ENCODE assay signal across 1 mouse cellular context in genomic region chr6:83914183-83914719, GRCm38 (mm10).
TF ChIP-seq lines count a peak whose summit lies in the region.

No protein-coding gene starts in this region.

TF ChIP-seq in MEL, 35 proteins besides CTCF, POLR2A, EP300 and RAD21 (continued from another document):
- TF ChIP-seq JUND (IDR thresholded peaks at IDR 0.05; ENCODE audit: low read depth, low read length) (no peak), MXI1 (IDR thresholded peaks at IDR 0.05; ENCODE audit: low read depth, low read length) (no peak; the same call in 1 of the 2 replicates), ZNF384 (IDR thresholded peaks at IDR 0.05; ENCODE audit: low read depth, low read length) (no peak)
TF ChIP-seq in MEL: peak in this region for 10.
